Mouse (Mus musculus) fibroblast of lung, adult 2 months (primary cell): ENCODE measurements around the gene Arhgap10.
A peak's percentile ranks its signal among the peaks of the same experiment; 100 is the strongest.

Source experiments
- DNase-seq: peaks from one replicate; pipeline ENCODE4 v3.0.0-alpha.2; 2011; ENCODE audit warnings: low read depth

Gene Arhgap10

GRCm38 (mm10) chr8:77516845-77517244 lies 908 bp downstream of the Arhgap10 start:
- no peak for DNase-seq

DNA sequence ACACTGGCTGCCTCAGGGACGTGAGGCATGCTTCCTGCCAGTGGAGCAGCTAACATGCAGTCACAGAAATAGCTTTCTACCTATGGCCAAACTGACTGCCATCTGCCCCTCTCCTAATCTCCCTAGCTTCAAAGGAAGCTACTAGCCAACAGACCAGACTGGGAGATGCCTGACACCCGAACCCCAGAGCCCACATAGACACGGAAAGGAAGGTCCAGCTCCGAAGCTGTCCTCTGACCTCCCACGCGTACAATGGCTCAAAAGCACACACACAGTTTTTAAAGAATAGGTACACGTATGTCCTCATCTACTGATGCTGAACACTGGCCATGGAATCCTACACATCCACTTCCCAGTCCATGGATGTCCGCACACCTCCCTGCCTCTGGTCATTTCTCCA lies 2.0 kb downstream of the Arhgap10 start:
- no peak for DNase-seq

- DNase-seq = no peak
Observed at GRCm38 (mm10) chr8:77515201-77515600, 2.6 kb downstream of the Arhgap10 start.

DNA sequence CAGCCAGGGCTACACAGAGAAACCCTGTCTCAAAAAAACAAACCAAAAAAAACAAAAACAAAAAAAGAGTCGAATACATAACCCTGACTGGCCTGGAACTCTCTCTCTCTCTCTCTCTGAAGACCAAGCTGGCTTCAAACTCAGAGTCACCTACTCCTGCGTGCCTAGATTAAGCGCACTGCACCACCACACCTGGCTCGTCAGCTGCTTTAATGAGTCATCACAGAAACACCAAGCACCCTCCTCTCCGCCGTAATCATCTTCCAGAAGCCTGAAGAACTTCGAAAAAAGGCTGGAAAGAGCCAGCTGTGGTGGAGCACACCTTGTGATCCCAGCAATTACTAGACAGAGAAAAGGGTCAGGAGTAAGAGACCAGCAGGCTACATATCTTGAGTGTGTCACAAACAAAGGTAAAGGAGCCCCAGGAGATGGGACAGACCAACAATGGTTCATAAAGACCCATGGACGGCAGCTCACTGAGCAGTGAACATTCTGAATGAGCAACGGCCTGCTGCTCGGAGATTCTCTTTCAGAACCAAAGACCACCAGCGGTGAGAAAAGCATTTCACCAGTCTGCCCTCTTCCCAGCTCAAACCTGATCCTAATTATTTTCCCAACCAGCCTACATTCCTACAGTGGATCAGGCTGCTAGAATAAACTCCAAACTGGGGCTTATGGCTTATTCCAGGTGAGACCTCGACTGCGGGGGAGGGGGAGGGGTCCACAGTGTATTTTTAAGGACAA lies 5.8 kb downstream of the Arhgap10 start:
- no peak for DNase-seq

- DNase-seq = no peak
Observed at GRCm38 (mm10) chr8:77510426-77510825, 7.3 kb downstream of the Arhgap10 start.

DNA sequence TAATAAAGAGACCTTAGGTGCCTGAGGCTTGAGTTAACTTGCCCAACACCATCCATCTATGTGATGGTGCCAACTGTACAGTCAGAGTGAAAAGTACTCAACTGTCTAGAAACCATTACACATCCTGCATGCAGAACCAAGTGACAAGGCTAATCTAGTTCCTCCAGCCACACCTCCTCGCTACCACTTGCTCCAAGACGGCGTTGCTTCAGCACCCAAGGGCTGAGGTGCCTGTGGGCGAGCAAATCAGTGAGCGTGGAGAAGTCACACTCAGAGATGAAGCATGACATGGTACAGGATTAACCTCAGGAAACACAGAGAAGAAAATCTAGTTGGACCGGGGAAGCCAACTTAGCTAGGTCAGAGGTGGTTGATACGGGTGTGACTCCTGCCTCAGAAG lies 8.7 kb downstream of the Arhgap10 start:
- DNase-seq = no peak

GRCm38 (mm10) chr8:77507510-77508035 lies 10.2 kb downstream of the Arhgap10 start:
- DNase-seq = no peak

DNA sequence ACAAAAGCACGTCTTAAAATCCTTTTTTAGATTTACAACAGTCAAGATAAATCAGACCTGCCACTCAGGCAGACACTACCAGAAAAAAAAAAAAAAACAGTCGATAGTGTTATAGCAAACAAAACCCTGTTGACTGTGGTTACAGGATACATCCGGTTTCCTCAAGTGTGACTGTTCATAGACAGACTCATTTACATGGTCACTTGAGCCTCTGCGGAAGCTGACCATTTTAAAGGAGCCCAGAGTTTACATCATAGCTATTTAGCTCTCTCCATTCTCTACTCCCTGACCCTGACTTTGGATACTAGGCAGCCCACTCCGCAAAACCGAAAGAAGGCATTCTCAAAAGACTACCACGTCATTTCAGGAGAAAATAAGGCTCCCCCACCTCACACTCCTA lies 11.2 kb downstream of the Arhgap10 start:
- DNase-seq = no peak

DNA sequence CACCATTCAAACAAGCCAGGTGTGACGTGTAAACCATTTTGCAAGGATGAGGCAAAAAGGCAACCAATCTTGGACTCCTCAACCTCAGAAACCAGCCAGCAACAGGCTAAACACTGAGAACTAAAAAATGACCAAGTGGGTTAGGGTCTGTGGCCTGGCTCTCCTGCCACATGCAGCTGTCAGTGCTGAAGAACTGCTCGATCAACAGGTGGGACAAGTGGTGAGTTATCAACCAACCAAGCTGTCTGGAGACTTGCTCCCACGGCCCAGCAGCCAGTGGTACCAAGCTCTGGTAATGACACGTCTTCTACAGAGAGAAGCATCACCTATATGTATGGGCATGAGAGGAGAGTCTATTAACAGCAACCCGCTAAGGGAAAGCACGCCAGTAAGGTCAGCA lies 15.2 kb downstream of the Arhgap10 start:
- DNase-seq = no peak

- DNase-seq = no peak
Observed at GRCm38 (mm10) chr8:77501131-77501530, 16.6 kb downstream of the Arhgap10 start.

- no peak for DNase-seq
Observed at GRCm38 (mm10) chr8:77500264-77500663, 17.5 kb downstream of the Arhgap10 start.

- no peak for DNase-seq
Observed at GRCm38 (mm10) chr8:77497442-77497841, 20.3 kb downstream of the Arhgap10 start.

DNA sequence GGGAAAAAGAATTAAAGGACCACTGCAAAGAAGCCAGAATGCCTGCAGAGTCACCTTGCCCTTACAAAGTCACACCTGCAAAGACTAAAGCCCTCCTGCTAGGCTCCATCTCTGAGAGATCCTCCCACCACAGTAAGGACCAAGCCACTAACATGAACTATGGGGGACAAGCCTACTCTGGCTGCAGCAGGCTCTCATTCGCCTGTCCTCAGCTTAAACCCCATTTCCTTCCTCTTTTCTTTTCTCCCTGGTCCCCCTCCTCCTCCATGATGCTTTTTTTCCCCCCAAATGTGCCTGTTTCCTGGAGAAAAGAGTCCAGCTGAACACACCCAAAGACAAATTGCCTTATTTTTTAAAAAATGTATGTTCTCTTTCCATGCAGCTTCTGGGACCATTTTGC lies 21.5 kb downstream of the Arhgap10 start:
- DNase-seq = no peak

GRCm38 (mm10) chr8:77494376-77495328 lies 23.1 kb downstream of the Arhgap10 start:
- DNase-seq = peak; percentile 83

- peak; percentile 63 for DNase-seq
Observed at GRCm38 (mm10) chr8:77492356-77493058, 25.2 kb downstream of the Arhgap10 start.

DNA sequence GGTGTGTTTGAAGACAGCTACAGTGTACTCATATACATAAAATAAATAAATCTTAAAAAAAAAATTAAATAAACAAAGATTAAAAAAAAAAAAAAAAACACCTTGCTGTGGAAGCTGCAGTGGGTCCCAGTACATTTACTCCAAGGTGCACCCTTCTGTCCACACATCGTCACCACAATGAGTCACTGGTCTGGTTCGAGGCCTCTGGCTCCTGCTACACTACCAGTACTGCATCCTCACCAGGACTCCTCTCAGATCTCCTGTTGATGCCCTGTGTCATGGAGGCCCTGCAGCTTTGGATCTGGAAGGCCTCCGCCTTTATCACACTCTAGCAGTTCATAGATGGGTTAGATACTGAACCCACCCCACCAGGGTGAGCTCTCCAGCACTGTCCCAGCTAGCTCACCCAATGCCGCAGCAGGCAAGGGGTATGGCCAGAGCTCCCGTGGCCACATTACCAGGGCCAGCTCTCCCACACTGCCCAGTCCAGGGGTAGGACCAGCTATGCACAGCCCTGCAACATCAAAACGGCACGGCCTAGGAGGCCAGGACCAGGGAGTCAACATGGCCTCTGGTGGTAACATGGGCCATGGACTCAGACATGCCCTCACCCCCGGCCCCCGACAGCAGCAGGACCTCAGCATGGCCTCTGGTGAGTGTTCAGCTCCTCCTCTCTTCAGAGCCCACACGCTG lies 26.4 kb downstream of the Arhgap10 start:
- DNase-seq = no peak

DNA sequence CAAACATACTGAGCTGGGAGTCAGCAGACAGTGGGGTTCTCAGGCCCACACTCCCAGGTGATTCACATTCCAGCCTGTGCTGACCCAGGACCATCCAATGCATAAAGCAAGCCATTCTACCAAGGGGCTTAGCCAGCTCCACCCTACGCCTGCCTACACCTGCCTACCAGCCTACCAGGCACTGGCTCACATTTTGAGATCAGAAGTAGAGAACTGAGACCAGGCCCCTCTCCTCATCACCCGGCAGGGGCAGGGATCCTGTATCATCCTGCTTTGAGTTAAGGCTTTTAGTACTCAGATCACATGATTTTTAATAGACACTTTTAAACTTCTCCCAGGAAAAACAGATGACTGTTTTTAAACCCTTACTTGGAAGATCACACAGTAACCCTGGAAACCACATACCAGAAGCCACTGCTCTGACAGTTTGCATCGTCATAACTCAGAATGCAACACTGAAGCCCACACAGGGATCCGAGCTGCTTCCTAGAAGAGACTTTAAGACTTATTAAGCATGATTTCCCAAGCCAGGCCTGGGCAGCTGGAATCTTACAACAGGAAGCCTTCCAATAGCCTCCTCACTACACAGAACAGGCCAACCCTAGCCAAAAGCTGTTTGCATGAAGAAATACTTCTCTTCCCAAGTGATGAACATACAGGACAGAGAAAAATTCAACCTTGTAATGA lies 27.5 kb downstream of the Arhgap10 start:
- DNase-seq = peak; percentile 96

- DNase-seq = no peak
Observed at GRCm38 (mm10) chr8:77489235-77489634, 28.5 kb downstream of the Arhgap10 start.

DNA sequence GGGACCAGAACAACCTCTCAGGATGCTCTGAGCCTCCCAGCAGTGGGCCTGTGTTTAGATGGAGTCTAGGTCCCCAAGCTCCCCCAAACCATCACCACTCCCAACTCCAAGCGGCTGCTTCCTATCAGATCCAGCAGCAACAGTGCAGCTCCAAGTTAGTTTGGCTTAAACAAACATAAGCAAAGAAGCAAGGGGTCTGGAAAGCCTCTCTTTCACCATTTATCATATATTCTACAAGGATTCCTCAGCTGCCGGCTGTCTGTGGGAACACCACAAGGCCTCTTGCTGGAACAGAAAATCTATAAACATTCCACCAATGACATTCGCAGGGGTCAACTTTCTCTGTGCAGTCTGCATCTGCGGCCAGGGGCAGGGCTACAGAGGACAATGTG lies 29.5 kb downstream of the Arhgap10 start:
- DNase-seq = no peak

DNA sequence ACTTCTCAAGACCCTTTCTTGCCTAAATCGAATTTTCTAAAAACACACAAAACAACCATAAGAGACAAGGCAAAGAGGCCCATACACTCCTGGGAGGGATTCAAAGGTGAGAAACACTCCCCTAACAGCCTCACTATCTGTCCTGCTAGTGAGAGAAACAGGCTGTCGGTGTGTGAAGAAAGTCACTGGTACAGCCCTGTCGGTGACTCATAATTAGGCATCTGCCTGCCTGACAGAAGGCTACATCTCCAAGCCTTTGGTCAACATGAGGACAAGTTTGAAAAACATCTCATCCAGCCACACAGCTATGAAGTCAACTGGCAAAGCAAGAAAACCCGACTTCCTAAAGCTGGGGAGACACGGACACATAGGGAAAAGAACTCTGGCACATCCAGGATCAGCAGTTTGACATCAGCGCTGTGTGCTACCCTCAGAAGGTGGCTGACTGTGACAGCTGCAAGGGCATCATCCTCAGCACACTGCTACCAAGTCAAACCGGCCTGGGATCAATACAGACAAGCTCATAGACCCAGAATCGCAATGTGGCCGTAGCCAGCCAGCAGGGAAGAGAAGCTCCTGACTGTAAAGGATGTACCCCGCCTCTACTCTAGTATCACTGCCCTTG lies 30.1 kb downstream of the Arhgap10 start:
- DNase-seq = no peak

GRCm38 (mm10) chr8:77486749-77487148 lies 31.0 kb downstream of the Arhgap10 start:
- no peak for DNase-seq
